Mouse (Mus musculus) kidney, adult 9 months (tissue): ENCODE measurements around the gene Efna3.
A peak's percentile ranks its signal among the peaks of the same experiment; 100 is the strongest.

ENCODE experiments used
- DNase-seq: peaks from one replicate; pipeline ENCODE4 v3.0.0; 2022

The Efna3 gene

DNA sequence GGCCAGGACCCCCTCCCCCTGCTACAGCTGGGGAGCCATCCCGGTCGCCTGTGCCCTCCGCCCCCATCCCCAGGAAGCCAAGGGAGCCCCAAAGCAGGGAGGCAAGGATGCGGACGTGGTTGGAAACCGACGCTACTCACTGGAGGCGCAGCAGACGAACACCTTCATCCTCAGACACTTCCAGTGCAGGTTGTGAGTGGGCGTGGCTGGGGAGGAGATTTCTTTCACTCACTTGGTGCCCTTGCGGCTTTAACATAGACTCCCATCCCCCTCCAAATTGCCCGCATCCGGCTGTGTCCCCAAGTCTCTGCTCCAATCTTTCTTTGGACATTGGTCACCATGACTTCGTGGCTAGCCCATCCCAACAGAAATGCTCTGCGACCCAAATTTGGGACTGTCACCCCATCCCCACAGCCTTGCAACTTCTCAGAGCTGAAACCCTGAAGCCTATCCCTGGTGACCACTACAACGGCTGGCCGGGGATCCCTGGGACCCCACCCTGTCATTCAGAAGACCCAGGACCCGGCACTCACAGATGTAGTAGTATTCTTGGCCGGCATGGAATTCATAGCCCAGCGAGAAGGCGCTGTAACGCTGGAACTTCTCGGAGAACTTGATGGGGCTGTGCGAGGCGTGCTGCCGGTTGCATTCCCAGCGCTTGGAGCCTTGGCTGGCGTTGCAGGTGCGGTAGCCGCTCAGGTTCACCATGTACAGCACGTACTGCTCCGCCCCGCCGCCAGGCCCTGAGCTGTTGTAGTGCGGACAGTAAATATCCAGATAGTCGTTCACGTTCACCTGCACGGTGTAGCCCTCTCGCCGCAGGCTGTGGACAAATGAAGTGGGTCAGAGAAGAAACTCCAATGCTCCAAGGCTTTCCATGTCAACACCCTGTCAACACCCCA, 6.6 kb downstream of the Efna3 start:
- peak; percentile 30 for DNase-seq

DNA sequence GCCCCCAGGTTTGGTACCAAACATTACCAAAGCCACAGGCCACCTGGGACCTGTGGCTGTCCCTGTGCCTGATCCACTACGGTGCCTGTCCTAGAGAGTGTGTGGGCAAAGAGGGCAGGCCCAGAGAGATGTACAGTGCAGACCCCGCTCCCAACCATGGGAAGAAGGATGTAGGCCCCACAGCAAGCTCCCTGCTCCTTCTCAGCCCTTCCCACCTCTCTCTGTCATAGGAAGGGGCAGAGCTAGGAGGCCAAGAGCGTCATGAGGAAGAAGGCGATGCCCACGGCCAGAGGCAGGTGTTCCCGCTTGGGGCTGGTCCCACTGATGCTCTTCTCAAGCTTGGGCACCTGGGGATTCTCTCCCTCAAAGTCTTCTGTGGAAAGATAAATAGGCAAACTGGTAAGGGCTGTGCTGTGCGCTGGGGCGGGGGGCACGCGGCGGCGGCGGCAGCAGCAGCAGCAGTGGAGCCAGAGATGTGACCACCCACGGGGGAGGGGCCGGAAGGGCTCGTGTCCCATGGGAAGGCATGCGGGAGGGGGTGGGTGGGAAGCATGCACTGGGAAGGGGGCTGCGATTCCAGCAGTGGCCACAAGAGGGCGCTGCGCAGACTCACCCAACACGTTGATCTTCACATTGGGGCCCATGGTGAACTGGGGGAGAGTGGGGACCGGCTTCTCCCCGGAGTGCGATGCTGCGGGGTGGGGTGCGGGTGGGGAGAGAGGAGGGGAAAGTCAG, 7.4 kb downstream of the Efna3 start:
- peak; percentile 79 for DNase-seq

DNA sequence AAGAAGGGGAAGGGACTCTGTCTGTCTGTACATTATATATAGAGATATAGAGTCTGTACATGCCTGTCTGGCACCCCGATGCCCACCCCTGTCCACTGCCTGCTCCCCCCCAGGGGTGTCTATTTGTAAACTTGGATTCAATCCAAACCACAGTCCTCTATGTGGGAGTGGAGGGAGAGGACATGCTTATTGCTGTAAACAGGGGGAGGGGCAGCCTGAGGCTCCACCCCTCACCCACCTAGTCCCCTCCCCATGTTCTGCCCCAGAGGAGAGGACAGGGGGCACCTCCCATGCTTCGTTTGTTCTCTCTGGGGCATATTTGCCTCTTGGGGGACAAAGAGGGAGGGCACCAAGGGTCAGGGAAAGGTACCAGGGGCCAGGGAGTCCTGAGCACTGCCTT, 8.0 kb downstream of the Efna3 start:
- DNase-seq: no peak

DNA sequence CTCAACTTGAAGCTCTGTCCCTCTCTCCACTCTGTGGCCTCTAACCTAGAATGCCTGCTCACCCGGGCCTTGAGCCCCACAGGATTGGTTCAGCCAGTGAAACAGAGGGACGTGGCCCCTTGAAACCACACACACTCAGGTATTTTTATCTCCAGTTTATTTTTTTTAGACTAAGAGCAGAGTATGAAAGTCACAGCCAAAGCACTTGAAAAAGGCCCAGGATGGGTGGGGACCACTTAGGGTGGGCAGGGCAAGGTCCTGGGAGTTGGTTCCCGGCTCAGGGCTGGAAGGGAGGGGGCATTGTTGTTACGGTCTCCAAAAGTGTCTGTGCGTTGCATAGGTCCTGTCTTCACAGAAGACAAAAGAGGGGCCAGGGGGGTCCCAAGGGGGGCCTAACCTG, 8.4 kb downstream of the Efna3 start:
- DNase-seq: no peak

DNA sequence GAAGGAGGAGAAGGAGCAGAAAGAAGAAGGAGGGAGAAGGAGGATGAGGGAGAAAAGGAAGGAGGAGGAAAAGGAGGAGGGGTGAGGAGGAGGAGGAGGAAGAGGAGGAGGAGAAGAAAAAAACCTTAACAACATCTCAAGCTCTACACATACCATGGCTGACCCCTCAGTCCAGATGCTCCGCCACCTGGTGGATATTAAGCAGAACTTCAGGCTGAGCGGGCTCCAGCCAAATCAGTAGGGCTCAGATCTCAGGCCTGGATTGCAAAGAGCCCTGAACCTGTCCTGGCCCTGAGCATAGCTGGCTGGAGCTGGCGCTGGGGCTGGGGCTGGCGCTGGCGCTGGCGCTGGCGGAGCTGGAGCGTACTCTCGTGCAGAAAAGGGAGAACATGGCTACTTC, 14.7 kb downstream of the Efna3 start:
- DNase-seq: peak; percentile 87

DNA sequence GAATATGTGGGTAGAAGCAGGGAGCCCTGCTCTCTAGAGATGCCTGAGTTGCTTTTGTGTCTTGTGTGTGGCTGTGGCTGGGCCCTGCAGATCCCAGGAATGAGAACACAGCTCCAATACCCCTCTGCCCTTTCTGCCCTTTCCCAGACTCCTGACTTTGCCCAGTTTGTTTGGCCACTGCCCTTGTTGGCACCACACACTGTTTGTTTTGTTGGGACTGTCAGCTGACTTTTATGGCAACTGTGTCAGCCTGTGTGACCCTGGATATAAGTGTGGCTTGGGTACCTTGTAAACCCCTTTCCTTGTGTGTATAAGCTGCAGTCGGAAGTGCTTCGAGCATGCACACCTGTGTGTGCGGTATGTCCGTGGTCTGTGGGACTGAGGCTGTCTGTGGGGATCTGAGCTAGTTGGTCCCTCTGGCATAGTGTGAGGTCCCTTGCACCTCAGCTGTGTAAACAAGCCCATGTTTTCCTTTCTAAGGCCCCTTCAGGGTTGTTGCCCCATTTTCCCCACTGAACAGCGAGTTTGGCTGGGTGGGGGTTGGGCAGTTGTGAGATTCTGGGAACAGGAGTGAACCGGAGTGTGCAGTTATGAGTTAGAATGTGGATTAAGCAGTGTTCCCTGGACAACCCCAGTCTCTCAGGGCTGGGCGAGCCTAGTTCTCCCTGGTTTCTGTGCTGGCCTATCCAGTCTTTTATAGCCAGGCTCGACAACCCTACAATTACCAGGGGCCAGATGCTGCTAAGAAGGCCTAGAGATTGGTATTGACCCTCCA, 17.0 kb downstream of the Efna3 start:
- DNase-seq: peak; percentile 78

DNA sequence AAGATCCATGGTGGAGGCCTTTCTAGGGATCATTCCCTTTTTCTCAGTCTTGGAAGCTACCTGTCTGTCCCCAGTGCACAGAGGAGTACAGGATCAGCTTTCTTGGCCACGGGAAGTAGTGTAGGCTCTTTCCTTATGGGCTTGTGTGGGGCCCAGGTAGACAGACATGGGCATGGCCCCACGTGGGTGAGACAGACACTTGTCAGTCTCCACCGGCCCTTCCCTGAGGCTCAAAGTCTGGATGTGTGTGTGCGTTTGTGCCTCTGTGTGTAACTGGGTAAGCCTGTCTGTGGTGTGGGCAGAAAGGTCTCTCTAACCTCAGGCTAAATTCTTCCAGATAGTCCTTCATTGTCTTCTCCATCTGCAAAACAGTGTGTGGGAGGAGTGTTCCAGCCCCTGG, 17.7 kb downstream of the Efna3 start:
- DNase-seq: no peak

DNA sequence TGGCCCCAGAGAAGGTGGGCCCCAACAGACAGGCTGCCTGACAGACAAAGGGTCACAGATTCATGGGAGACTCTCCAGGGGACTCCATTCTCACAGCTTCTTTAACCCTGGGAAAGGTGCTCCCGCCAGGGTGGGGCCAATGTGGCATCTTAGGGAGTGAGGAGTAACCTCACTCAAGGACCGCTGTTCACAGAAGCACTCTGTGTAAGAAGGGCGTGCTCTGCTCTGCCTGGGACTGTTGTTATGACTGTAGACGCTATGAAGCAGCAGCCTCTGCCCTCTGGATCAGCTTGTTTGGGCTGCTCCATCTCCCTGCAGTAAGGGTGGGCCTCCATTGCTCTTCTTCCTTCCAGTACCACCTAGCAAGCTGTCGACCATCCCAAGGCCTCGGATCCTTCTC, 18.3 kb downstream of the Efna3 start:
- DNase-seq: no peak

DNA sequence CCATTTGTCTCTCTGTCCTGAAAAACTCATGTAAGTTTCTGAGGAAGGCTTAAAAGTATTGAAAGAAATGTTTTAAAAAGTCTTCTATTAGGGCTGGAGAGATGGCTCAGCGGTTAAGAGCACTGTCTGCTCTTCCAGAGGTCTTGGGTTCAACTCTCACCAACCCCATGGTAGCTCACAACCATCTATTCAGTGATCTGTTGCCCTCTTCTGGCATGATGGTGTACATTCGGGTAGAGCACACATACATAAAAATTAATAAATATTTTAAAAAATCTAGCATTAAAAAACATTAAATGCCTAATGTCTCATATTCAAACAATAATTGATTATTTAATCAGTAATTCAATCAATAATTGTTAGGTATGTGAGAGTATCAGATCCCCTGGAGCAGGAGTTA, 22.3 kb downstream of the Efna3 start:
- DNase-seq: no peak

DNA sequence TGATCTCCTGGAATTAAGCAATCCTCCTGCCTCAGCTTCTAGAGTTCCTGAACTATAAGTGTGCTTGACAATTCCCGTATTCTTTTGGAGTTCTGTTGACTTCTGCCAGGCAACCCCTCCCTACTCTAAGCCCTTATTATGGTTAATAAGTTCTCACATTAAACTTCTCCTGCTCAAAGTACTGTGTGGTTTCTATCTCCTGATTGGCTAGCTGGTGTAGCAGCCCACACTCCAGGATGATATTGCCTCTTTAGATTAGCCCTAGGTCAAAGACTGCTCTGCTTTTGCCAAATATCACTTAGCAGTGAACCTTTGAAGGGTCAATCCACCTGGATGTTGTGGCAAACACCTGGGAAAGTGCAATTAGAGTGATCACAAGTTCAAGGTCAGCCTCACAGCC, 22.7 kb downstream of the Efna3 start:
- peak; percentile 89 for DNase-seq

DNA sequence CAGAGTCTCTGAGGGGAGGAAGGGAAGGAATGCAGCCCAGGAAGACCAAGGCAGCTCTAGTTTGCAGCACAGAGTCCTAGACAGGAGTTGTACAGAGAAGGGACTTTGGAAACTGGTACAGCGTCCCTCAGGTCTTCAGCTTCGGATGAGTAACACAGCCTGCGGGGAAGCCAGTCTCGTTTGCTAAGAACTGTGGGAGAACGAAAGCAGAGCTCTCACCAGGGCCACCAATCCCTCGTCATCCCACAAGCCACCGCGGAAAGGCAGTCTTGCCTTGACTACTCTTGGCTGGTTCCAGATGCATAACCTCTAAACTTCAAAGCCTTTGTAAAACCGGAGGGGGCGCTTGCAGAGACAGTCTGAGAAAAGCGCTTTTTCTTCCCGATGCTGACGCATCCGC, 23.3 kb downstream of the Efna3 start:
- DNase-seq: peak; percentile 67

DNA sequence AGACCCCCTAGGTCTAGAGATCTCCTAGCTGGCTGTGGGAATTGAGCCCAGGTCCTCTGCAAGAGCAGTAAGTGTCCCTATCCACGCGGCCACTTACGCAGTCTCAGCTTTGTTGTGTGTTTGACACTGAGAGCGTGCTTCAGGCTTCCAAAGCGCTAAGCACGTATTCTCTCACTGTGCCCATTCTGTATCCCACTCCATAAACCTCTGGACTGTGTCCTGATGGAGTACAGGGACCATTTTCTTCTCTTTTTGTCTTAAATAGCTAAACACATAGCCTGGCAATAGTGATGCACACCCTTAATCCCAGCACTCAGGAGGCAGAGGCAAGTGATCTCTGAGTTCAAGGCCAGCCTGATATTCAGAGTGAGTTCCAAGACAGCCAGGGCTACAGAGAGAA, 23.9 kb downstream of the Efna3 start:
- no peak for DNase-seq

DNA sequence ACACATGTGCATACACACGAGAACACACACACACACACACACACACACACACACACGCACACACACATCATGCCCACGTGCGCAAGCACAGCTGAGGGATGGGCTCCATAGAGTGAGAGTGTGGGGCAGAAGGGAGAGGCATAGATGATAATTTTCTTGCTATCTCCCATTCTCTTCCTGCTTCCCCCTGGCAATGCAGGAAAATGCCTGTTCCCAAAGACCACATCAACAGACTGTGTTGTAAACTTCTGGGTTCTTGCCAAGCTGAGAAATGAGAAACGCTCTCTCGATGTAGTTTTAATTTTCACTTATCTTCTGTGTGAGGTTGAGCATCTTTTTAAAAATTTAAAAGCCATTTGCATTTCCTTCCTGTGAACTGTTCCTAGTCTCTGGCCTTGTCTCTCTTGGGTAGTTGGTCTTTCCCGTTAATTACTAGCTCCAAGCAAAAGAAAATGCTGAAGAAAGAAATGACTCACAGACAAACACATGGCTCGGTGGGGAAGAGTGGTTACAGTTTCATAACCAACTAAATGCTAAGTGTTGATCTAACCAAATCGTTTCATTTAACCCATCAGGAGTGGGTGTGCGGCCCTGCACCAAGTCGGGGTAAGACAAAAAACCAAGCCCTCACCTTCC, 25.9 kb downstream of the Efna3 start:
- DNase-seq: no peak

DNA sequence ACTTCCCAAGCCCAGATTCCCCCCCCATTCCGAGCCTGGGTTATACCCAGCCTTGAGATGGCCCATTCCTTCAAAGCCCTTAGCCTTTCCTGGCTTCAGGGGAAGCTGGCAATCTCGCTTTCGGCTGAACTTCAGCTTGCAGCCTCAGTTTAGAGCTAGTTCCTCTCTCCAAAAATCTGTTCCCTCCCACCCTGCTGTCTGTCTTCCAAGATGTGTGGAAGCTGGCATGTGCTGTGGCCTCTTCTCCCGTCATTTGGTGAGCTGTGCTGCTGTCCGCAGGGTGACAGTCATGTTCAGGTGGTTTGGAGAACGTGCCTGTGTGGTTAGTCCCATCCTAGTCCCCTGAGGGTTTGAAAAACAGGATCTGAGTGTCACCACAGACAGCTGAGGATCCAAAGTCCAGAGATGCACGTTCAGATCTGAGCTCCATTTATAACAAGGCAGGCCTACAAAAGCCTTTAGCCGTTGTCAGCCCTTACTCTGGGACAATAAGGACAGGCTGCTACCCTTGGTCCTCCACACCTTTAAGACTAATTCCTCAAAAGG, 27.0 kb downstream of the Efna3 start:
- no peak for DNase-seq

DNA sequence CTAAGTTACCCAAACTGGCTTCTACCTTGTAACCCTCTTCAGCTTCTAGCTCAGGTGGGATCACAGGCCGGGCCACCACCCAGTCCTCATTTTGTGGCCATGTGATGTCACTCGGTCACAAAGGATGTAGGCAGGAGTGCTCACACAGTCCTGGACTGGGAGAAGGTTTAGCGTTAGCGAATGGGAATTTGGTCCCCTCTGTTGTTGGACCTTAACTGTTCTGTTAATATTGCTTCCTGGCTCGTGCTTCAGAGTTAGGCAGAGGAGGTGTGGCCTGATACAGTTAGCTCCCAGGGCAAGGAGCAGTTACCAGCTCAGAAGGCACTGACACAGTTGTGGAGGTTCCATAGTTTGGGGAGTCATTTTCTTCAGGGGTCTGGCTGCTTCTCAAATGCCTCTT, 28.6 kb downstream of the Efna3 start:
- DNase-seq: peak; percentile 85

DNA sequence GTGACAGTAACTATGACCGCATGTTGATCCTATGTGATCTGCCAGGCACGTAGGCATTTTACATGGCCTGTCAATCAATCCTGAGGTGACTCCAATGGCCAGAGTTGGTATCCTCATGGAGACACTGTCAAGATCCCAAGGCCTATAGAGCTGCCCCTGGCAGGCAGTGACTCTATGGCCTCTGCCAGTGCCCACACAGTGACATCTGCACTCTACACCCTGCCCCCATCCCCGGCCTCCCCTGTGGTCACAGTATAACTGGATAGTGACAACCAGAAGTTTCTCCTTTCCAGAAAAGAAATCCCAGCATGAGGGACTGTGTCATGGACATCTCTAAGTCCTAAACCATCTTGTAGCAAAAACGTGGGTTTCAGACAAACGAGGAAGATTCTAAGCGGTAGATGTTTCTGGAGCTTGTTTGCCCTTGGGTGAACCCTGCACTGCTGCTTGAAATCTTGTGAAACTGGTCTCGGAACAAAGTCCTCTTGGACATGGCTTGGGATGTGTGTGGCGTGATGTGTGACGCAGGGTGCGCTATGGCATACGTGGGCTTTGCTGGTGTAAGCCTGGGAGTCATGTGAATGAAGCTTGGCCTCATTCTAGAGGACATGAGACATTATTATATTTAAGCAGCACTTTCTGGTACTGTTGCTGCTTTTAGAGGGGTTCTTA, 29.4 kb downstream of the Efna3 start:
- DNase-seq: peak; percentile 82

DNA sequence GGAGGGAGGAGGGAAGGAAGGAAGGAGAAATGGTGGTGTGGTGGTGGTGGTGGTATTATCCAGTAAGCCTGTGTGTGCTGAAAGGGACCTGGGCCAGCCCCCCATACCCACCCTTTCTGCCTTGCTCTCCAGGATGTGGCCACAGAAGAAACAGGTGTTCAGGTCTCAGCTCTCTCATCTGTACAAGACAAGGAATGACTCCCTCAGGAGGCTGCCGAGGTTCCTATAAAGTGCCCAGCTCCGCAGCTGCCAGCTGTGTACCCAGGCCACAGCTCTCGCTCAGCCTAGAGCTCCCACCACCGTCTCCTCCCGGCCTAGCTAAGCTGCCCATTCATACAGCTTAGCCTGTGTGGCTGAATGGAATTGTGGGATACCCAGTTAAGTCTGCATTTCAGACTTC, 30.5 kb downstream of the Efna3 start:
- no peak for DNase-seq

DNA sequence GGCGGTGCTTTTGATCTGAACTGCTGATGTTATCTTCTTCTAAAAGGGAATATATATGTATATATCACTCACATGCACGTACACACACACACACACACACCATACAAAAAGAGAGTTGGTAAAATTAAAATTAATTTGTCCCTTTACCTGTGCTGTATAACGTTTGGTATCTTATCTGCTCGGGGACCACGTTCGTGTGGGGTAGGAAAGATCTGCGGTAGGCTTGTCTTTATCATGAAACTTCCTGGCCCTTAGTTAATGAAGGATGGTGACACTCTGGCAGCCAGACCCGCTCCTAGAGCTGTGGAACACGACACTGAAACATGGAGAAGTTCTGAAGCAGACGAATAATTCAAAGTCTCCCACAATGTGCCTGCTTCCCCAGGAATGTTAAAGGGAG, 30.9 kb downstream of the Efna3 start:
- no peak for DNase-seq

DNA sequence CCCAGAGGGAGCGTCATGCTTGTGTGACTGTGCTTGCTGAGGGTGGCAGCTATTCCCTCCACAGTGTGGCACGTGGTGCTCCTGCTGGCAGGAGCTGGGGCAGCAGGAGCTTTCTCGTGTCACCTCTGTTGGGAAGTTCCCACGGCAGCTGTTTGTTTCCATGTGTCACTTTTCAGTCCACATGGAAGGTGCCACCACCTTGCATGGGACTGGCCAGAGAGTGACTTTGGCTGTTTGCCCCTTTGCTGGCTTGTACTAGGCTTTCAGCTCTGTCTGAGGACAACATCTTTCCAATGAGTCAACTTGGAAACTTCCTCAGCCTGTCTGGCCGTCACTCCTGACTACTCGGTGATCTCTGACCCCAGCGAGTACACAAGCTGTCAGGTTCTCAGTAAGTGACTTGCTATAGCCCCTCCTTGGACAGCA, 34.2 kb downstream of the Efna3 start:
- DNase-seq: peak; percentile 72

DNA sequence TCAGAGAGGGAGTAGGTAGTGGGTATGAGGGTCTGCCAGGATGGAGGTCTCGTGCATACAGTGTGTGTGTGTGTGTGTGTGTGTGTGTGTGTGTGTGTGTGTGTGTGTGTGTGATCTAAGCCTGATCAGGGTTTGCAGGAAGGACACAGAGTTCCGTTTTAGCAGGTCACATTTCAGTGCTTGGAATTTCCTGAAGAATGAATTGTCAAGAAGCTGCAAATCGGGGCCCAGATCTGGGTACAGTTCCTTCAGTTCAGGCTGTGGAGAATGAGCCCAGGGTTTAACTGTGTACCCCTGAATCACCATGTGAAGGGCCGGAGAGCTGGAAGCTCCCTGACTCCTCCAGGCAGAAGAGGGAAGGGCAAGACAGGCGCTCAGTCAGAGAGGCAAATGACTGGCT, 35.5 kb downstream of the Efna3 start:
- no peak for DNase-seq

DNA sequence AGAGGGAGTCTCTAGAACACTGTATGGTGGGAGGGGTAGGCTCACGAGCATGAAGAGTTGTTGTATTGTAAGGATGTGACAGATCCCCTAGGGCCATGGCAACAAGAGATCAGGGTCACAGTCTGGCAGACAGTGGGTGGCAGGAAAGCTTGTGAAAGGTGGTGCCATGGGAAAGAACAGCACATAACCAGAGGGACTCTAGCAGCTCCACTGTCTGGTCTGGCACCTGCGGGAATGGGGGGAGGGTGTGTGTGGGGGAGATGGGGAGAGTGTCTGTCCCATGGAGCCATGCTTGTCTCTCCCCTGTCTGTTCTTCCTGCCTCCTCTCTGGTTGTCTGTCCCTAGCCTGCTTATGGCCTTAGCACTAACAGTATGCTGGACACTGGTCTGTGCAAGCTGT, 37.2 kb downstream of the Efna3 start:
- DNase-seq: no peak

DNA sequence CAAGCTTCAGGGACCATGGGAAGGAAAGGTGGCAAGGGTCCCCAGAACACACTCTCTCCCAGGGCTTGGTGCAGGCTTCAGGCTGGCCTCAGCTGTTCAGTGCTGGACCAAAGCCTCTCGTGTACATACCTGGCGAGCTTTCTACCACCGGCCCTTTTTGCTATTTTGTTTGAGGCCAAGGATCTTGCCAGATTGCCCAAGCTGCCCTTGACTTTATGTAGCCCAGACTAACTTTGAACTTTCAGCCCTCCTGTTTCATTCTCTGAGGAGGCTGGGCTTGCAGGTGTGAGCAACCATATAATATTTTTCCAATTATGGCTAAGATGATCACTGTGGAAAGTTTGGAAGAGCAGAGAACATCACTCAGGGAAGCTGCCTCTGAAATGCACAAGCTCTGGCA, 38.5 kb downstream of the Efna3 start:
- no peak for DNase-seq
